Mouse (Mus musculus) brown adipose tissue, adult 24 weeks (tissue): ENCODE data around the gene Naaladl2. TPM values are rescaled to one million over a fixed set of nuclear protein-coding genes. Genes with fewer than 3 reads are reported as not detected.

Experiments
- H3K27ac ChIP-seq: fragments of 200-500 bp; replicated peaks from 2 replicates; pipeline ENCODE4 v1.5.1; 2012; ENCODE audit warnings: low read depth, mild to moderate bottlenecking, low read length
- H3K4me1 ChIP-seq: fragments of 200-500 bp; 2 replicates; pipeline ENCODE4 v1.6.1; 2012; ENCODE audit warnings: low read length, mixed read lengths; ENCODE audit not compliant: control insufficient read depth, insufficient read depth, insufficient read length
- H3K4me3 ChIP-seq: fragments of 200-500 bp; 2 replicates; pipeline ENCODE4 v1.5.1; 2012; ENCODE audit warnings: low read depth, mild to moderate bottlenecking, low read length, moderate library complexity; ENCODE audit not compliant: insufficient read depth
- polyA plus RNA-seq: library from polyadenylated mRNA; stranded (reverse); fragments of >200 nt; gene quantifications from 2 replicates; pipeline ENCODE4 v1.2.4, GENCODE M21; 2012; ENCODE audit not compliant: missing spikeins, insufficient read depth, insufficient read length

Gene Naaladl2
- polyA plus RNA-seq, 1 experiment, result 0.67 TPM

GRCm38 (mm10) chr3:24668052-24668916 lies 475.8 kb downstream of the Naaladl2 start:
- Histone ChIP-seq H3K4me1 (no peaks in the 10 kb centered on the region), H3K27ac (no peak overlapping the region), H3K4me3 (no peak overlapping the region)

GRCm38 (mm10) chr3:24665408-24665807 lies 478.7 kb downstream of the Naaladl2 start:
- H3K4me3 ChIP-seq, result no peak overlapping the region
- H3K4me1 ChIP-seq, result no peaks in the 10 kb centered on the region
- no peak overlapping the region for H3K27ac ChIP-seq

GRCm38 (mm10) chr3:24663749-24664148 lies 480.3 kb downstream of the Naaladl2 start:
- Histone ChIP-seq H3K4me1 (no peaks in the 10 kb centered on the region), H3K4me3 (no peak overlapping the region)

GRCm38 (mm10) chr3:24630032-24630431 lies 514.0 kb downstream of the Naaladl2 start:
- no peaks in the 10 kb centered on the region for H3K4me1 ChIP-seq
- no peak overlapping the region for H3K27ac ChIP-seq
- no peak overlapping the region for H3K4me3 ChIP-seq

More at GRCm38 (mm10) chr3:24663749-24664148, 480.3 kb downstream of the Naaladl2 start:
- H3K27ac ChIP-seq, result no peak overlapping the region

- H3K4me3 ChIP-seq, result no peak overlapping the region
- no peaks in the 10 kb centered on the region for H3K4me1 ChIP-seq
- no peak overlapping the region for H3K27ac ChIP-seq
Measured at GRCm38 (mm10) chr3:24605485-24605884, 538.6 kb downstream of the Naaladl2 start.

- Histone ChIP-seq H3K27ac (no peak overlapping the region), H3K4me1 (no peaks in the 10 kb centered on the region), H3K4me3 (no peak overlapping the region)
Measured at GRCm38 (mm10) chr3:24604791-24605320, 539.2 kb downstream of the Naaladl2 start.

- no peak overlapping the region for H3K4me3 ChIP-seq
- H3K4me1 ChIP-seq, result no peaks in the 10 kb centered on the region
- H3K27ac ChIP-seq, result no peak overlapping the region
Measured at GRCm38 (mm10) chr3:24595447-24595846, 548.6 kb downstream of the Naaladl2 start.

GRCm38 (mm10) chr3:24556617-24557016 lies 587.4 kb downstream of the Naaladl2 start:
- no peaks in the 10 kb centered on the region for H3K4me1 ChIP-seq
- H3K4me3 ChIP-seq, result no peak overlapping the region
- H3K27ac ChIP-seq, result no peak overlapping the region

GRCm38 (mm10) chr3:24553701-24554100 lies 590.4 kb downstream of the Naaladl2 start:
- no peak overlapping the region for H3K27ac ChIP-seq
- H3K4me3 ChIP-seq, result no peak overlapping the region
- no peaks in the 10 kb centered on the region for H3K4me1 ChIP-seq

- Histone ChIP-seq H3K27ac (no peak overlapping the region), H3K4me3 (no peak overlapping the region), H3K4me1 (no peaks in the 10 kb centered on the region)
Measured at GRCm38 (mm10) chr3:24552631-24553030, 591.4 kb downstream of the Naaladl2 start.

- no peaks in the 10 kb centered on the region for H3K4me1 ChIP-seq
- no peak overlapping the region for H3K27ac ChIP-seq
- no peak overlapping the region for H3K4me3 ChIP-seq
Measured at GRCm38 (mm10) chr3:24533775-24534458, 610.1 kb downstream of the Naaladl2 start.

GRCm38 (mm10) chr3:24514918-24515317 lies 629.1 kb downstream of the Naaladl2 start:
- Histone ChIP-seq H3K4me1 (no peaks in the 10 kb centered on the region), H3K4me3 (no peak overlapping the region), H3K27ac (no peak overlapping the region)

- no peak overlapping the region for H3K4me3 ChIP-seq
- H3K4me1 ChIP-seq, result no peaks in the 10 kb centered on the region
- no peak overlapping the region for H3K27ac ChIP-seq
Measured at GRCm38 (mm10) chr3:24486456-24487112, 657.5 kb downstream of the Naaladl2 start.

GRCm38 (mm10) chr3:24463941-24464340 lies 680.1 kb downstream of the Naaladl2 start:
- Histone ChIP-seq H3K4me3 (no peak overlapping the region), H3K27ac (no peak overlapping the region), H3K4me1 (no peaks in the 10 kb centered on the region)

- no peaks in the 10 kb centered on the region for H3K4me1 ChIP-seq
- no peak overlapping the region for H3K4me3 ChIP-seq
- H3K27ac ChIP-seq, result no peak overlapping the region
Measured at GRCm38 (mm10) chr3:24440621-24441020, 703.4 kb downstream of the Naaladl2 start.
